10 mouse cellular contexts compared by ENCODE assay signal in the genomic region with DNA sequence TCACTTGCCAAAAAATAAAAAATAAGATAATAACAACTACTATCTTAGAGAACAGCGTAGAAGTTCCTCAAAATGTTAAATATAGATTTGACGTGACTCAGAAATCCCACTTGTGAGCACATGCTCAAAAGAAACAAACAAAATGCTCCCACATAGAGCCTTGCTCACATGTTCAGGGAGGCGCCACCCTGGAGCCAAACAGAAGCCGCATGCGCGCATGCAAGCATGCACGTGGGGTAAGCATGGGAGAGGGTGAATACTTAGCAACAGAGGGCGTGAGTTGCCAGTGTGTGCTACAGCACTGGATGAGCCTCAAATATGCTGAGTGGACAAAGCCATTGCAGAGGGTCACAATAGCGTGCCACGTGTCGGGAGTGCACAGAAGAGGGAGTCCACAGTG. TPM values are rescaled to one million over a fixed set of nuclear protein-coding genes. Genes with fewer than 3 reads are reported as not detected.
A peak's percentile ranks its signal among the peaks of the same experiment; 100 is the strongest.
DNase-seq lines count a peak whose midpoint lies in the region; ATAC-seq and TF ChIP-seq lines count a peak whose summit lies in the region.
"Had no signal": no experiment of that assay in that cellular context is flagged by ENCODE, and none has a peak within 500 bp of the region (broad histone marks: within the 10 kb centered on the region; RNA-seq: fewer than 3 reads in every experiment).

No protein-coding gene starts in this region.

- no peaks in the 10 kb centered on the region for H3K27me3 ChIP-seq in liver, embryonic 16.5 days (ENCODE audit: control insufficient read depth, insufficient read depth, low read depth, low read length)

- DNase-seq in gastrocnemius, adult 2 months, result peak; percentile 59
- DNase-seq in gastrocnemius, postnatal 36 days, result no peak
- DNase-seq in ovary, adult 18-20 months (ENCODE audit: low spot score), result peak; percentile 40
- no peak for DNase-seq in ovary, postnatal 36 days (ENCODE audit: low spot score)
- DNase-seq in cerebellum, adult 8-10 months, result no peak
- no peak for DNase-seq in embryo, embryonic 9.5 days (ENCODE audit: extremely low spot score)
- DNase-seq: cerebellum, adult 2 months had no signal

- no peaks in the 10 kb centered on the region for H3K9me3 ChIP-seq in liver, embryonic 16.5 days (replicated peaks; ENCODE audit: control insufficient read depth, low read length)

- no peak overlapping the region for H3K9ac ChIP-seq in liver, embryonic 16.5 days (ENCODE audit: low read depth, low read length)
- H3K9ac ChIP-seq: liver, embryonic 14.5 days had no signal

- no peaks in the 10 kb centered on the region for H3K36me3 ChIP-seq in liver, embryonic 16.5 days (ENCODE audit: control insufficient read depth, insufficient read depth)

- H3K4me3 ChIP-seq in gastrocnemius, adult 2 months, result no peak overlapping the region
- no peak overlapping the region for H3K4me3 ChIP-seq in liver, embryonic 16.5 days (ENCODE audit: low read depth, low read length)

- no peak overlapping the region for H3K4me2 ChIP-seq in liver, embryonic 16.5 days (ENCODE audit: low read depth, low read length)

- intact Hi-C loops in gastrocnemius, adult 2 months (cut with DNase I), result no loop called here
- intact Hi-C loops in gastrocnemius, postnatal 36 days (cut with DNase I), result no loop called here

- peak overlapping the region; percentile 35; the same call in 1 of the 2 replicates for H3K27ac ChIP-seq in gastrocnemius, adult 2 months
- no peak overlapping the region for H3K27ac ChIP-seq in liver, embryonic 16.5 days (ENCODE audit: low read length)
- H3K27ac ChIP-seq: liver, embryonic 14.5 days had no signal

- no peak for TF ChIP-seq CTCF in gastrocnemius, adult 2 months (IDR thresholded peaks at IDR 0.05)

- no peaks in the 10 kb centered on the region for H3K4me1 ChIP-seq in liver, embryonic 16.5 days (ENCODE audit: control insufficient read depth, low read depth, low read length)

- peak; percentile 55; the same call in 1 of the 2 replicates for ATAC-seq in liver, embryonic 16.5 days (ENCODE audit: low read depth)
- ATAC-seq in inflammation-experienced regulatory T-cells, adult 6 months, result no peak

- 57% methylated on average over 11 of the region's 11 CpGs for WGBS in liver, embryonic 16.5 days (ENCODE audit: insufficient replicate concordance)

RNA-seq across cellular contexts. Expression of a gene that starts 19.7 kb away (rescaled TPM):
- total RNA-seq in gastrocnemius, adult 2 months (2021), result 1 to 10 TPM; 4.3 to 6.2 TPM
- 1 to 10 TPM; 4.6 to 4.7 TPM for total RNA-seq in gastrocnemius, postnatal 36 days (2021)
- polyA plus RNA-seq in liver, embryonic 16.5 days (2015; fragmentation: Nextera tagmentation; extraction: Ambion mirVana), result 5.7 and 7.6 TPM in 2 replicates
- 1 to 10 TPM; 1.7 to 1.9 (median 1.9) TPM for polyA plus RNA-seq in inflammation-experienced regulatory T-cells, adult 6 months (2017; shearing (Covaris generic))

RNA-seq across cellular contexts. Expression of a gene that starts 28.9 kb away (rescaled TPM):
- 10 to 100 TPM in 1 of 2 experiments, 1 to 10 TPM in 1; 7.9 to 12.6 TPM for total RNA-seq in gastrocnemius, adult 2 months (2021)
- 1 to 10 TPM; 9.3 to 9.7 TPM for total RNA-seq in gastrocnemius, postnatal 36 days (2021)
- 2.0 and 2.5 TPM in 2 replicates for polyA plus RNA-seq in liver, embryonic 16.5 days (2015; fragmentation: Nextera tagmentation; extraction: Ambion mirVana)
- not detected for polyA plus RNA-seq in inflammation-experienced regulatory T-cells, adult 6 months (2017; shearing (Covaris generic))

RNA-seq across cellular contexts. Expression of a gene that starts 38.1 kb away (rescaled TPM):
- total RNA-seq in gastrocnemius, adult 2 months (2021), result 10 to 100 TPM; 10.7 to 11.6 TPM
- 1 to 10 TPM; 9.4 to 9.7 TPM for total RNA-seq in gastrocnemius, postnatal 36 days (2021)
- polyA plus RNA-seq in liver, embryonic 16.5 days (2015; fragmentation: Nextera tagmentation; extraction: Ambion mirVana), result 6.8 and 8.2 TPM in 2 replicates
- 10 to 100 TPM; 23.6 to 35.7 (median 25.1) TPM for polyA plus RNA-seq in inflammation-experienced regulatory T-cells, adult 6 months (2017; shearing (Covaris generic))

RNA-seq across cellular contexts. Expression of a gene that starts 55.0 kb away (rescaled TPM):
- 10 to 100 TPM; 12.0 to 17.0 TPM for total RNA-seq in gastrocnemius, adult 2 months (2021)
- total RNA-seq in gastrocnemius, postnatal 36 days (2021), result 10 to 100 TPM; 13.0 to 19.2 TPM
- polyA plus RNA-seq in liver, embryonic 16.5 days (2015; fragmentation: Nextera tagmentation; extraction: Ambion mirVana), result 33.9 and 43.7 TPM in 2 replicates
- 100 to 1,000 TPM in 2 of 3 experiments, 10 to 100 TPM in 1; 86.5 to 166 (median 133) TPM for polyA plus RNA-seq in inflammation-experienced regulatory T-cells, adult 6 months (2017; shearing (Covaris generic))

Comparison
In these comparisons a context has a peak if more than half of its experiments do, and no peak if none do; other contexts are left out.
1. DNase-seq: peak in gastrocnemius, adult 2 months (single experiment) and ovary, adult 18-20 months (single experiment); none in gastrocnemius, postnatal 36 days (0 of 2), ovary, postnatal 36 days (single experiment), cerebellum, adult 8-10 months (single experiment) and embryo, embryonic 9.5 days (single experiment).